Mouse (Mus musculus): ENCODE data around the gene Smdt1. TPM values are rescaled to one million over a fixed set of nuclear protein-coding genes. Genes with fewer than 3 reads are reported as not detected.
A peak's percentile ranks its signal among the peaks of the same experiment; 100 is the strongest.

Smdt1 gene
- polyA plus RNA-seq, 1 experiment from 2014 or later = 264 TPM

DNA sequence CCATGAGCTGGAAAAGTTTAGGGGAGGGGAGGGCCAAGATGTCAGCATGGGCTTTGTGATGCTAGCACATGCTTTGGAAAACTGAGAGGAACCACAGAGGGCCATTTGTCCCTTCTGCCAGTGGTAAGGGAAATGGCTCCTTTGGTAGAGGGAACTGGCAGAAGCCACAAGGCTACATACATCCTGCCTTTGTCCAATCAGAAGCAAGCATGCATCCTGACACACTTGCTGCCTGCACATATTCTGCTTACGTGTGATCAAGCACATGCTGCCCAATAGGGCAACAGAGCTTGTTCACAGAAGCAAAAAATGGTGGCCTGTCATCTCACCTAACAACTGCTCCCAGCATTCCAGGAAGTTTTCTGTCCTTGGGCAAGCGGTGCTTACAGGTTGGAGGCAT lies 13.4 kb upstream of the Smdt1 start:
- Histone ChIP-seq H3K4me2 (replicated peaks) (no peak overlapping the region), H3K4me3 (replicated peaks) (no peak overlapping the region), H3K27ac (replicated peaks) (no peak overlapping the region), H3K9me3 (replicated peaks) (no peaks in the 10 kb centered on the region), H3K27me3 (no peaks in the 10 kb centered on the region), H3K4me1 (0 out of 2 replicates have a peak, but pooled peaks cover 4% of the 10 kb centered on the region), H3K9ac (no peak overlapping the region), H3K36me3 (peaks cover 14% of the 10 kb centered on the region)
- 58% methylated on average over 2 of the region's 2 CpGs for WGBS
- ATAC-seq (ENCODE audit: insufficient number of reproducible peaks, low FRiP score, low TSS enrichment, low read depth) = no peak

DNA sequence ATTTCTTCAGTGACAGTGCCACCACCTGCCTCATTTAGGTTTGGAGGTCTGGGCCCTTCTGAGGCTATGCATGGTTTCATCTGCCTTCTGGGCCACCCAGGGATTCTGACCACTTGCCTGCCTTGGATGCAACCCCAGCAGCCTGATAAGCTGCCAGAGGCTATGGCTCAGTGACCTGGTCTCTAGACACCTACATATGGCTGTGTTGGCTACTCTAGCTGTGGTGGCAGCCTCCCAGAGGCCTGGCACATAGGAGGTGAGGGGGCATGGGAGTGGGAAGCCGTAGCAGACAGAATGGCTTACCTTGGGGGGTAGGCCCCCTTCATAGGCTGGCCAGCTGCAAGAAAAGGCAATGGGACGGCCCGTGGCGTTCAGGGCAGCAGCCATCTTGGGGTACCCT lies 3.6 kb upstream of the Smdt1 start:
- no peak for ATAC-seq (ENCODE audit: insufficient number of reproducible peaks, low FRiP score, low TSS enrichment, low read depth)
- Histone ChIP-seq H3K4me1 (peaks cover 26% of the 10 kb centered on the region), H3K27ac (replicated peaks) (no peak overlapping the region), H3K27me3 (no peaks in the 10 kb centered on the region), H3K4me3 (replicated peaks) (no peak overlapping the region), H3K9me3 (replicated peaks) (no peaks in the 10 kb centered on the region), H3K9ac (no peak overlapping the region), H3K36me3 (peaks cover 46% of the 10 kb centered on the region), H3K4me2 (replicated peaks) (no peak overlapping the region)
- 97% methylated on average over 4 of the region's 4 CpGs for WGBS

GRCm38 (mm10) chr15:82336629-82337028 lies 2.1 kb upstream of the Smdt1 start:
- ATAC-seq (ENCODE audit: insufficient number of reproducible peaks, low FRiP score, low TSS enrichment, low read depth) = no peak
- 70% methylated on average over 12 of the region's 12 CpGs for WGBS
- H3K27ac ChIP-seq (replicated peaks) = no peak overlapping the region

DNA sequence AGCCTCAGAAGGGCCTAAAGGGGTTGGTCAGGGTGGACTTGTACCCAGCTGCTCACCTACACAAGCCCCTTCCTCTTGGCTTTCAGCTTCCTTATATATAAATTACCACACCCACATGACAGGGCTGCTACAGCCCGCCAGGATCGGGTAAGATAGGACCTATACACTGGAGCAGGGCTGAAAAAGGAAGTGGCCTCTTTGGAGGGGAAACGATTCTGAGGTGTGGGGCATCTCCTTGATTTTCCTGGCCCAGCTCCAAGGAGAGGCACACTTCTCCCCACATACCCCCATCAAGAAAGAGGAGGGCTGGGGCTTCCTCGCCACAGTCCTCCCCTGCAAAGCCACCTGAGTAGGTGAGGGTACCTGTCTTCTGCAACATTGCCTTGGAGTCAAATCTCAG lies 884 bp upstream of the Smdt1 start:
- no peaks in the 10 kb centered on the region for H3K9me3 ChIP-seq (replicated peaks)
- ATAC-seq (ENCODE audit: insufficient number of reproducible peaks, low FRiP score, low TSS enrichment, low read depth) = no peak
- peak overlapping the region; percentile 70 for H3K4me3 ChIP-seq (replicated peaks)
- H3K9ac ChIP-seq = peak overlapping the region; percentile 54
- peak overlapping the region; percentile 70 for H3K4me2 ChIP-seq (replicated peaks)
- 27% methylated on average over 4 of the region's 4 CpGs for WGBS
- peaks cover 29% of the 10 kb centered on the region for H3K36me3 ChIP-seq
- peak overlapping the region; percentile 76; the same call in 1 of the 2 replicates for H3K27ac ChIP-seq (replicated peaks)
- H3K4me1 ChIP-seq = peaks cover 47% of the 10 kb centered on the region
- no peaks in the 10 kb centered on the region for H3K27me3 ChIP-seq

More at GRCm38 (mm10) chr15:82336629-82337028, 2.1 kb upstream of the Smdt1 start:
- Histone ChIP-seq H3K4me1 (peaks cover 40% of the 10 kb centered on the region), H3K36me3 (peaks cover 36% of the 10 kb centered on the region), H3K4me3 (replicated peaks) (no peak overlapping the region), H3K9ac (no peak overlapping the region), H3K4me2 (replicated peaks) (no peak overlapping the region), H3K9me3 (replicated peaks) (no peaks in the 10 kb centered on the region), H3K27me3 (no peaks in the 10 kb centered on the region)

DNA sequence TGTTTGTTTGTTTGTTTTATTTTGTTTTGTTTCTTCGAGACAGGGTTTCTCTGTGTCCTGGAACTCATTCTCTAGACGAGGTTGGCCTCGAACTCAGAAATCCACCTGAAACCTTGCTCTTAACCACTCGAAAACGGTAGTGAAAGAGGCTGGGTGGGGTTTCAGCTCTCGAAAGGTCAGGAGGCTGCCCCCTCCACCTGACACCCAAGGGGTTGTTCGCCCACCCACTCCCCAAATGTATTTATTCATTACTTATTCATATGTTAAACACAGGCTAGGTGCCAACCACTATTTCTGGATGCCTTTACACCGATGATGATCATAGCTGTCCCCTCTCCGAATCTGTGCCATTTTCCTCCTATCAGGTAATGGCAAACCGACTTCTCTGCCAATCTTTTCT lies 391 bp downstream of the Smdt1 start:
- H3K4me1 ChIP-seq = peaks cover 47% of the 10 kb centered on the region
- peak overlapping the region; percentile 70 for H3K4me3 ChIP-seq (replicated peaks)
- H3K9ac ChIP-seq = peak overlapping the region; percentile 54
- peak overlapping the region; percentile 70 for H3K4me2 ChIP-seq (replicated peaks)
- no peak for ATAC-seq (ENCODE audit: insufficient number of reproducible peaks, low FRiP score, low TSS enrichment, low read depth)
- peak overlapping the region; percentile 85 for H3K27ac ChIP-seq (replicated peaks)
- H3K36me3 ChIP-seq = peaks cover 30% of the 10 kb centered on the region
- no peaks in the 10 kb centered on the region for H3K27me3 ChIP-seq
- H3K9me3 ChIP-seq (replicated peaks) = no peaks in the 10 kb centered on the region
- 53% methylated on average over 10 of the region's 10 CpGs for WGBS

- H3K9me3 ChIP-seq (replicated peaks) = no peaks in the 10 kb centered on the region
- H3K27ac ChIP-seq (replicated peaks) = peak overlapping the region; percentile 85
- H3K4me2 ChIP-seq (replicated peaks) = no peak overlapping the region
- peaks cover 47% of the 10 kb centered on the region for H3K4me1 ChIP-seq
- no peak for ATAC-seq (ENCODE audit: insufficient number of reproducible peaks, low FRiP score, low TSS enrichment, low read depth)
- H3K9ac ChIP-seq = no peak overlapping the region
- 71% methylated on average over 8 of the region's 8 CpGs for WGBS
- no peaks in the 10 kb centered on the region for H3K27me3 ChIP-seq
- H3K4me3 ChIP-seq (replicated peaks) = no peak overlapping the region
- H3K36me3 ChIP-seq = peaks cover 24% of the 10 kb centered on the region
Observed at GRCm38 (mm10) chr15:82339634-82340254, 985 bp downstream of the Smdt1 start.

DNA sequence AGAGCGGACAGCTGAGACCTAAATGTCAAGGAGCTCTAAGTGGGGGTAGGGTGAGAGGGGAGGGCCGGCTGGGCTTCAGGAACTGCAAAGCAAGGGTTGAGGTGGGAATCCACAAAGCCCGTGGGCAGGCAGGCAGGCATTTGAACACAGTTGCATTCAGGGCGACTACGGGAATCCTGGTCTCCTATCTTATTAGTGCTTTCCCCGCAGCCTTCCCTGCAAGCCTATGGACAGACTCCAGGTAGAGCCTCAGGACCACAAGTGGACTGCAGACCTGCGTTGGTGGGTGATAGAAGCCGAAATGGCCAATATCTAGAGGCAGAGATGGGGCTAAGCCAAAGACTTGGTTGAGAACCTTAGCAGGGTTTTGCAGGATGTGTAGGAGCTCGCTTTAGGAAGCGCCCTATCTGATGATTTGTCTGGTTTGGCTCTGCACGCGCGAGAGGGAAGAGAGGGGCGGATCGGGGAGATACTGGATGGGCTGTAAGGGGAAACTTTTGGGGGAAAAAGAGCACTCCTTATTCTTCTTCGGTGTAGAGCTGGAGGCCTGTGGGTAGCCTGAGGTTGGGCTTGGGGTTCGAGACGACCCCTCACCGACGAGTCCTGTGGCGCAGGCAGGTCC lies 1.8 kb downstream of the Smdt1 start:
- H3K27ac ChIP-seq (replicated peaks) = peak overlapping the region; percentile 85
- 39% methylated on average over 21 of the region's 21 CpGs for WGBS
- H3K4me1 ChIP-seq = peaks cover 47% of the 10 kb centered on the region
- H3K9ac ChIP-seq = peak overlapping the region; percentile 68
- ATAC-seq (ENCODE audit: insufficient number of reproducible peaks, low FRiP score, low TSS enrichment, low read depth) = no peak
- H3K27me3 ChIP-seq = no peaks in the 10 kb centered on the region
- peaks cover 17% of the 10 kb centered on the region; the same call in 1 of the 2 replicates for H3K36me3 ChIP-seq
- peak overlapping the region; percentile 59 for H3K4me3 ChIP-seq (replicated peaks)
- H3K9me3 ChIP-seq (replicated peaks) = no peaks in the 10 kb centered on the region
- peak overlapping the region; percentile 72 for H3K4me2 ChIP-seq (replicated peaks)

DNA sequence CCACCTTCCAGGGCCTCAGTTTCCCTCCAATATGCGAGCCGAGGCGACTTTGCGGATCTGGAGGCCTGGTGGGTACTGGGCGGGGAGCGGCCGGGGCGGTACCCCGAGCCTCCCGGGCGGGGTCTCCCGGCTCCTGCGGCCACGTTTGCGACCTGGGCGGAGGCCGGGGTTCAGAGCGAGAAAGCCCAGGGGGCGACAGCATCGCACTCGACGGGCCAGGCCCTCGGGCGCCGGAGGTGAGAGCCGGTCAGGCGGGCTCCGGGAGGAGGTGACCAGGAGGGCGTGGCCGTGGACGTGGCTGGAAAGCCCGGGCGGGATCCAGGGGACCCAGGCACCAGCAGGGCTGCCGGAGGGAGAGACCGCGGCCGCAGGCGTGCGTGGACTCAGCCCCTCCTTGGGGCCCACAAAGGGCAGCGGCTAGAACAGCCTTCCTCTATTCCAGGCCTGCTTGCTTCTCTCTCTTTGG lies 2.3 kb downstream of the Smdt1 start:
- H3K27ac ChIP-seq (replicated peaks) = peak overlapping the region; percentile 85
- no peak for ATAC-seq (ENCODE audit: insufficient number of reproducible peaks, low FRiP score, low TSS enrichment, low read depth)
- no peaks in the 10 kb centered on the region for H3K27me3 ChIP-seq
- peak overlapping the region; percentile 59 for H3K4me3 ChIP-seq (replicated peaks)
- H3K9ac ChIP-seq = peak overlapping the region; percentile 68
- peaks cover 47% of the 10 kb centered on the region for H3K4me1 ChIP-seq
- H3K4me2 ChIP-seq (replicated peaks) = peak overlapping the region; percentile 72
- 1% methylated on average over 35 of the region's 40 CpGs for WGBS
- peaks cover 11% of the 10 kb centered on the region; the same call in 1 of the 2 replicates for H3K36me3 ChIP-seq
- no peaks in the 10 kb centered on the region for H3K9me3 ChIP-seq (replicated peaks)

DNA sequence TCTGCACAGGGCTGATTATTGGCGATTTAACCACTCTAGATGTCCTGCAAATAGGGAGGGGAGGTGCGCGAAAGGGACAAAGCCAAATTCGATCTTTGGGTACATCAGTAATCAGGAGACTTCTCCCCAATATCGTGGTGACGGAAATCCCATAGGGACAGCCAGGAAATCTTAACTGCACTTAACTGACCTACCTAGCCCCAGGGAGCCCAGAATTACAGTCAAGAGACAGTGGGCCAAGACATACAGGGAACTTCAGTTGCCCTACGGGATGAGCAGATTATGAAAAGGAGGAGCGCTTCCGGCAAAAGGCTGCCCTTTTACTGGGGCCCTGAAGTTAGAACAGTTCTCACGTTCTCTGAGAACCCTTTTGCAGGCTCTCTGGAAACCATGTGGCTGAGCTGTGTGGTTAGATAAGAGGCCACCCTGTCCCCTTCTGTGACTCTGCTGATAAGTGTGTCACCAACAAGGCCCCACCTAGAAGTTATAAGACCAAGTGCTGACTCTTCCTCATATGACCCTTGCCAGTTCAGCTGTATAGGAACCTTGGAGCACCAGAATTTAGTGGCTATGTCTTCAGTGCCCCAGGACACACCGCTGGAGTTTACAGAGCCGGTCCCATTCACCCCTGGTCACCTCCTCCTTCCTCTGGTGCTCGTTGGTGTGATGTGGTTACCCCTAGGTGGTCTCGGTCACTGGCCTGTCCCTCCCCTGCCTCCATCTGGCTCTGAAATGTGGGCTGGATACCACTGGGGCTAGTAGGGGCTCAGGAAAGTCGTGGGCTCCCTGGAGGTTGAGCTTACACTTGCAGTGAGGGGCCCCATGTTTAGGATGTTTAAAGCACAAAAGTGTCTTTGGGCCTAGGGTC lies 3.1 kb downstream of the Smdt1 start:
- 53% methylated on average over 15 of the region's 15 CpGs for WGBS
- Histone ChIP-seq H3K9ac (peak overlapping the region; percentile 68), H3K9me3 (replicated peaks) (no peaks in the 10 kb centered on the region), H3K4me1 (peaks cover 44% of the 10 kb centered on the region), H3K36me3 (peaks cover 5% of the 10 kb centered on the region; the same call in 1 of the 2 replicates), H3K27me3 (no peaks in the 10 kb centered on the region), H3K4me3 (replicated peaks) (peak overlapping the region; percentile 59), H3K27ac (replicated peaks) (peak overlapping the region; percentile 85), H3K4me2 (replicated peaks) (peak overlapping the region; percentile 72)
- no peak for ATAC-seq (ENCODE audit: insufficient number of reproducible peaks, low FRiP score, low TSS enrichment, low read depth)

GRCm38 (mm10) chr15:82342543-82342935 lies 3.8 kb downstream of the Smdt1 start:
- 71% methylated on average over 5 of the region's 5 CpGs for WGBS

More at GRCm38 (mm10) chr15:82342543-82342935, 3.8 kb downstream of the Smdt1 start:
- H3K4me2 ChIP-seq (replicated peaks) = 0 out of 2 replicates have a peak overlapping the region, but pooled peaks have one; percentile 72
- H3K27me3 ChIP-seq = no peaks in the 10 kb centered on the region
- no peaks in the 10 kb centered on the region for H3K9me3 ChIP-seq (replicated peaks)
- peaks cover 45% of the 10 kb centered on the region for H3K4me1 ChIP-seq
- no peak overlapping the region for H3K27ac ChIP-seq (replicated peaks)
- no peak for ATAC-seq (ENCODE audit: insufficient number of reproducible peaks, low FRiP score, low TSS enrichment, low read depth)
- H3K9ac ChIP-seq = no peak overlapping the region
- 0 out of 2 replicates have a peak, but pooled peaks cover 4% of the 10 kb centered on the region for H3K36me3 ChIP-seq
- H3K4me3 ChIP-seq (replicated peaks) = no peak overlapping the region; the same call in 1 of the 2 replicates

Data from embryonic facial prominence, embryonic 15.5 days (tissue).